8 mouse cellular contexts compared by ENCODE assay signal in the genomic region with DNA sequence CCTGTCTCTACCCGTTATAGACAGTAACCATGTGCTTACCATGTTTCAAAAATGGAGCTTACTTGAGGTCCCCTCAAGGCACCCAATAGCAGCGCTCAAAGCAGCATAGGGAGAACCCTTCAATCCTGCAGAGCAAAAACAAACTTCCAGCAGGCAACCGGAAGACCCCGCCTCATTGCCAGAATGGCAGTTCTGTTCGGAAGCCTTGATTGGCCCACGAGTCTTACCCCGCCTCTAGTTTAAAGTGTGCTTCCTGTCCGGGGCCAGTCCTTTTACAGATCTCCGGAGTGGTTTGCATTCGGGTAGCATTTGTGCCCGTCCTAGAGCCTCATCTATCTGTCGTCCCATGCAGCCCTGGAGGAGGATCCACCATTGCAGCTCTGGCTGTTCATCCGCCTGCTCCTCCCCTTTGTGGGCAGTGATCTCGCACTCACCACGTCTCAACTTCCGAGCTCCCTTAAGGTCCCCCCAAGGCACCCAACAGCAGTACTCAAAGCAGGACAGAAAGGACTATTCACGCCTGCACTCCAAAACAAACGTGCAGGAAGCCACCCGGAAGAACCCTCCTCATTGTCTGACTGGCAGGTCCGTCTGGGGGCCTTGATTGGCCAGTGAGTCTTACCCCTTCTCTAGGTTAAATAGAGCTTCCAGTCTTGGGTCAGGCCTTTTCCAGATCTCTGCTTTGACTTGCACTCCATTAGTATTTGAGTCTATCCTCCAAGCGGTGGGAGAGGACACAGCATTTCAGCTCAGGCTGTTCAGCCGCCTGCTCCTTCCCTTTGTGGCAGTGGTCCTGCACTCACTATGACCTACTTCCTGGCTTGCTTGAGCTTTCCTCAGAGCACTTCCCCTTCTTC. TPM values are rescaled to one million over a fixed set of nuclear protein-coding genes. Genes with fewer than 3 reads are reported as not detected.
DNase-seq lines count a peak whose midpoint lies in the region; ATAC-seq and TF ChIP-seq lines count a peak whose summit lies in the region.
"Not testable (repeated sequence)": the region's sequence is repeated elsewhere in the genome, so short reads cannot be mapped to it uniquely, and the experiment has no call there.

No protein-coding gene starts in this region.

- DNase-seq in heart, postnatal 0 days (ENCODE audit: low spot score): peak; percentile 92
- DNase-seq in kidney, postnatal 4 days: peak; percentile 81 to 89
- peak; percentile 76 for DNase-seq in neural tube, embryonic 11.5 days (ENCODE audit: low spot score)

- H3K36me3 ChIP-seq in ES-Bruce4 (ENCODE audit: control insufficient read depth, insufficient read depth, low read length, poor library complexity, severe bottlenecking); forebrain, embryonic 13.5 days (ENCODE audit: poor library complexity, severe bottlenecking); heart, postnatal 0 days (replicated peaks; ENCODE audit: control insufficient read depth, insufficient read depth, low read length); liver, embryonic 15.5 days (replicated peaks); neural tube, embryonic 11.5 days (ENCODE audit: control insufficient read depth, insufficient read depth, low read length); stomach, embryonic 16.5 days (ENCODE audit: control insufficient read depth, insufficient read depth, low read length): not testable (repeated sequence)

- H3K4me3 ChIP-seq in ES-Bruce4 (ENCODE audit: low read depth, low read length): peak overlapping the region; percentile 85
- peak overlapping the region; percentile 49 for H3K4me3 ChIP-seq in forebrain, embryonic 13.5 days
- H3K4me3 ChIP-seq in heart, postnatal 0 days (ENCODE audit: low read depth, low read length): peak overlapping the region; percentile 50
- H3K4me3 ChIP-seq in liver, embryonic 15.5 days (replicated peaks): peak overlapping the region; percentile 63
- H3K4me3 ChIP-seq in neural tube, embryonic 11.5 days (ENCODE audit: low read depth, low read length): peak overlapping the region; percentile 47
- H3K4me3 ChIP-seq in stomach, embryonic 16.5 days (replicated peaks; ENCODE audit: low read length): peak overlapping the region; percentile 61

- H3K27me3 ChIP-seq in ES-Bruce4 (ENCODE audit: control insufficient read depth, insufficient read depth, low read length, poor library complexity, severe bottlenecking); forebrain, embryonic 13.5 days; heart, postnatal 0 days (ENCODE audit: control insufficient read depth, insufficient read depth, low read length); liver, embryonic 15.5 days; neural tube, embryonic 11.5 days (ENCODE audit: control insufficient read depth, insufficient read depth, low read length); stomach, embryonic 16.5 days (ENCODE audit: control insufficient read depth, insufficient read depth, low read length): not testable (repeated sequence)

- peak overlapping the region; percentile 63 for H3K9ac ChIP-seq in ES-Bruce4 (ENCODE audit: low read depth, poor library complexity, severe bottlenecking)
- peak overlapping the region; percentile 65 for H3K9ac ChIP-seq in forebrain, embryonic 13.5 days
- not testable (repeated sequence) for H3K9ac ChIP-seq in heart, postnatal 0 days (replicated peaks; ENCODE audit: low read depth, low read length)
- H3K9ac ChIP-seq in liver, embryonic 15.5 days: peak overlapping the region; percentile 53
- peak overlapping the region; percentile 67 for H3K9ac ChIP-seq in neural tube, embryonic 11.5 days (ENCODE audit: low read length)
- peak overlapping the region; percentile 75 for H3K9ac ChIP-seq in stomach, embryonic 16.5 days (ENCODE audit: low read length)

- peak overlapping the region; percentile 60 for H3K4me2 ChIP-seq in forebrain, embryonic 13.5 days
- H3K4me2 ChIP-seq in heart, postnatal 0 days (ENCODE audit: low read depth, low read length): peak overlapping the region; percentile 57
- peak overlapping the region; percentile 77 for H3K4me2 ChIP-seq in liver, embryonic 15.5 days
- H3K4me2 ChIP-seq in neural tube, embryonic 11.5 days (ENCODE audit: low read depth): peak overlapping the region; percentile 43
- peak overlapping the region; percentile 61 for H3K4me2 ChIP-seq in stomach, embryonic 16.5 days (ENCODE audit: low read depth, low read length)

- H3K27ac ChIP-seq in ES-Bruce4 (ENCODE audit: insufficient read depth, low read length): peak overlapping the region; percentile 95
- H3K27ac ChIP-seq in forebrain, embryonic 13.5 days: peak overlapping the region; percentile 83
- peak overlapping the region; percentile 94 for H3K27ac ChIP-seq in heart, postnatal 0 days (ENCODE audit: low read depth)
- peak overlapping the region; percentile 87 for H3K27ac ChIP-seq in liver, embryonic 15.5 days (replicated peaks)
- H3K27ac ChIP-seq in neural tube, embryonic 11.5 days (ENCODE audit: low read depth, low read length): peak overlapping the region; percentile 80
- H3K27ac ChIP-seq in stomach, embryonic 16.5 days (ENCODE audit: low read length): peak overlapping the region; percentile 95

- peak; percentile 32 for TF ChIP-seq POLR2A in ES-Bruce4 (IDR thresholded peaks at IDR 0.05; ENCODE audit: insufficient read depth, low read length)

- not testable (repeated sequence) for TF ChIP-seq EP300 in ES-Bruce4 (IDR thresholded peaks at IDR 0.05; ENCODE audit: insufficient read depth, low read depth, low read length); heart, postnatal 0 days (IDR thresholded peaks at IDR 0.05; ENCODE audit: low read depth)

- not testable (repeated sequence) for H3K4me1 ChIP-seq in ES-Bruce4 (ENCODE audit: control insufficient read depth, insufficient read depth, low read length); forebrain, embryonic 13.5 days; heart, postnatal 0 days (ENCODE audit: control insufficient read depth, insufficient read depth); liver, embryonic 15.5 days (replicated peaks); neural tube, embryonic 11.5 days (ENCODE audit: control insufficient read depth, insufficient read depth, low read length); stomach, embryonic 16.5 days (ENCODE audit: control insufficient read depth, insufficient read depth, low read length)

- peak; percentile 97 for ATAC-seq in cerebellum, adult (ENCODE audit: insufficient number of reproducible peaks, low FRiP score, low TSS enrichment)
- peak; percentile 99 for ATAC-seq in forebrain, embryonic 13.5 days
- ATAC-seq in heart, postnatal 0 days (ENCODE audit: insufficient read depth, low read depth): peak; percentile 96
- peak; percentile 92 for ATAC-seq in liver, embryonic 15.5 days (ENCODE audit: insufficient read depth)
- peak; percentile 95 for ATAC-seq in neural tube, embryonic 11.5 days (ENCODE audit: insufficient read depth, low FRiP score, low TSS enrichment)
- peak; percentile 99 for ATAC-seq in stomach, embryonic 16.5 days (ENCODE audit: insufficient read depth, low FRiP score)

- not testable (repeated sequence) for H3K9me3 ChIP-seq in ES-Bruce4 (replicated peaks; ENCODE audit: control insufficient read depth, insufficient read depth, low read length, poor library complexity, severe bottlenecking); forebrain, embryonic 13.5 days (replicated peaks); heart, postnatal 0 days (replicated peaks; ENCODE audit: control insufficient read depth, low read length); liver, embryonic 15.5 days (replicated peaks); neural tube, embryonic 11.5 days (ENCODE audit: control insufficient read depth, low read length); stomach, embryonic 16.5 days (replicated peaks; ENCODE audit: control insufficient read depth, low read length)

- TF ChIP-seq CTCF in ES-Bruce4 (IDR thresholded peaks at IDR 0.05; ENCODE audit: low read depth, low read length); heart, postnatal 0 days (IDR thresholded peaks at IDR 0.05; ENCODE audit: low read depth): not testable (repeated sequence)

- 10% methylated on average over 22 of the region's 22 CpGs for WGBS in forebrain, embryonic 13.5 days
- WGBS in heart, postnatal 0 days: 7% methylated on average over 22 of the region's 22 CpGs
- 4% methylated on average over 22 of the region's 22 CpGs for WGBS in liver, embryonic 15.5 days (ENCODE audit: insufficient replicate concordance)
- WGBS in neural tube, embryonic 11.5 days: 11% methylated on average over 22 of the region's 22 CpGs
- WGBS in stomach, embryonic 16.5 days: 7% methylated on average over 22 of the region's 22 CpGs

RNA-seq across cellular contexts. Expression of a gene that starts 22.0 kb away (rescaled TPM):
- 43.5 and 46.1 TPM in 2 replicates for polyA plus RNA-seq in ES-Bruce4 (2011; ENCODE audit: insufficient read depth, insufficient read length, low read depth, missing spikeins)
- 3.2 and 4.1 TPM in 2 replicates for polyA plus RNA-seq in forebrain, embryonic 13.5 days (2015; fragmentation: Nextera tagmentation; extraction: Ambion mirVana)
- 9.6 and 61.1 TPM in 2 replicates for total RNA-seq in heart, postnatal 0 days (2014; rRNA removed; ENCODE audit: low replicate concordance)
- 12.0 and 15.0 TPM in 2 replicates for polyA plus RNA-seq in heart, postnatal 0 days (2015; fragmentation: Nextera tagmentation; extraction: Ambion mirVana)
- 15.7 and 18.8 TPM in 2 replicates for polyA plus RNA-seq in liver, embryonic 15.5 days (2015; fragmentation: Nextera tagmentation; extraction: Ambion mirVana)
- 7.6 and 8.5 TPM in 2 replicates for polyA plus RNA-seq in neural tube, embryonic 11.5 days (2014; fragmentation: Nextera tagmentation; extraction: Ambion mirVana)
- 30.2 and 33.2 TPM in 2 replicates for polyA plus RNA-seq in stomach, embryonic 16.5 days (2015; fragmentation: Nextera tagmentation; extraction: Ambion mirVana)

Comparison
In these comparisons a context has a peak if more than half of its experiments do, and no peak if none do; other contexts are left out.
1. Peak in every context shown above with its lines: DNase-seq, ATAC-seq, H3K4me3 ChIP-seq and H3K27ac ChIP-seq.